Mouse (Mus musculus): ENCODE measurements around the gene Klf7.

GRCm38 (mm10) chr1:64078747-64079211 is 43.3 kb downstream of the Klf7 start:
- no peak for TF ChIP-seq POLR2AphosphoS2 (IDR thresholded peaks at IDR 0.05; ENCODE audit: insufficient read length, low read depth)
- no peak for TF ChIP-seq TCF3 (IDR thresholded peaks at IDR 0.05; ENCODE audit: insufficient read length, low read depth)
- TF ChIP-seq MAX (IDR thresholded peaks at IDR 0.05; ENCODE audit: low read depth) = no peak
- TF ChIP-seq POLR2A (IDR thresholded peaks at IDR 0.05; ENCODE audit: insufficient read length, low read depth) = no peak
- no peak for TF ChIP-seq E2F4 (IDR thresholded peaks at IDR 0.05; ENCODE audit: insufficient read depth)
- TF ChIP-seq USF1 (IDR thresholded peaks at IDR 0.05; ENCODE audit: low read depth) = no peak
